Mouse (Mus musculus) lung, postnatal 0 days (tissue): ENCODE measurements around the gene Ldb3.
A peak's percentile ranks its signal among the peaks of the same experiment; 100 is the strongest.

ENCODE experiments used
- CTCF ChIP-seq: IDR thresholded peaks from 2 replicates; pipeline ENCODE4 v1.5.1; 2016; ENCODE audit warnings: antibody characterized with exemption, mild to moderate bottlenecking
- EP300 ChIP-seq: IDR thresholded peaks from 2 replicates; pipeline ENCODE4 v1.6.1; 2016; ENCODE audit warnings: antibody characterized with exemption, mild to moderate bottlenecking, control low read depth

DNA sequence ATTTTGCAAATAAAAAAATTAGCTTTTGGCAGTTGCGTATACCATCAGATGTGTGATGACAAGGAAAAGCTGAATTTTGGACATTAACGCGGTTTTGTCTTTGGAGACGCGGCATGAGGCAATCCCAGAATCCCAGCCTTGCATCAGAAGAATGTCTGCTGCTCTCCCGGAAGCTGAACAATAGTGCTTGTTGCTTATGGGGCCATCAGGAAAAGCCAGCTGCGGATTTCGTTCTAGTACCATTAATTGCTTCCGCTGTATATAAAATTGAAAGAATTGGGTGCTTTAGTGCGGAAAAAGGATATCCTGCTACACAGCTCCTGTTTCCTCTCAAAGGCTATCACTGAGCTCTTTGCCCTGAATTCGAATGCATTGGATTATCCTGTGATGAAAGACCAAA lies 76.6 kb downstream of the Ldb3 start:
- no peak for TF ChIP-seq CTCF
- 0 out of 2 replicates have a peak, but pooled peaks have one; percentile 21 for TF ChIP-seq EP300
